8 mouse cellular contexts compared by ENCODE assay signal in genomic region chr12:24974446-24975114, GRCm38 (mm10). TPM values are rescaled to one million over a fixed set of nuclear protein-coding genes. Genes with fewer than 3 reads are reported as not detected.
DNase-seq lines count a peak whose midpoint lies in the region; ATAC-seq lines count a peak whose summit lies in the region.

Kidins220 (plus strand) TSS chr12:24974925.

- H3K9ac ChIP-seq in forebrain, embryonic 11.5 days (ENCODE audit: low read length), result peak within 1 kb of the TSS; percentile 74
- H3K9ac ChIP-seq in heart, embryonic 16.5 days (ENCODE audit: low read length), result peak within 1 kb of the TSS; percentile 75
- peak within 1 kb of the TSS; percentile 79 for H3K9ac ChIP-seq in liver, embryonic 15.5 days
- H3K9ac ChIP-seq in neural tube, embryonic 12.5 days, result peak within 1 kb of the TSS; percentile 69

- H3K27ac ChIP-seq in forebrain, embryonic 11.5 days (ENCODE audit: low read depth, low read length), result peak within 1 kb of the TSS; percentile 73; the same call in 1 of the 2 replicates
- H3K27ac ChIP-seq in heart, embryonic 16.5 days (ENCODE audit: low read length), result peak within 1 kb of the TSS; percentile 94
- peak within 1 kb of the TSS; percentile 91 for H3K27ac ChIP-seq in liver, embryonic 15.5 days (replicated peaks)
- peak within 1 kb of the TSS; percentile 82 for H3K27ac ChIP-seq in neural tube, embryonic 12.5 days

- H3K36me3 ChIP-seq in forebrain, embryonic 11.5 days (ENCODE audit: control insufficient read depth, insufficient read depth, low read length), result no peaks in the 10 kb centered on the region
- no peaks in the 10 kb centered on the region for H3K36me3 ChIP-seq in heart, embryonic 16.5 days (ENCODE audit: control insufficient read depth, insufficient read depth)
- H3K36me3 ChIP-seq in liver, embryonic 15.5 days (replicated peaks), result no peaks in the 10 kb centered on the region
- no peaks in the 10 kb centered on the region for H3K36me3 ChIP-seq in neural tube, embryonic 12.5 days

- no peaks in the 10 kb centered on the region; the same call in 1 of the 2 replicates for H3K4me1 ChIP-seq in forebrain, embryonic 11.5 days (replicated peaks; ENCODE audit: control insufficient read depth, insufficient read depth, low read length)
- H3K4me1 ChIP-seq in heart, embryonic 16.5 days (ENCODE audit: control insufficient read depth, insufficient read depth, low read length), result peaks cover 23% of the 10 kb centered on the region
- H3K4me1 ChIP-seq in liver, embryonic 15.5 days (replicated peaks), result peaks cover 30% of the 10 kb centered on the region
- peaks cover 7% of the 10 kb centered on the region; the same call in 1 of the 2 replicates for H3K4me1 ChIP-seq in neural tube, embryonic 12.5 days

- H3K4me3 ChIP-seq in forebrain, embryonic 11.5 days (ENCODE audit: low read depth, low read length), result peak within 1 kb of the TSS; percentile 61
- peak within 1 kb of the TSS; percentile 78 for H3K4me3 ChIP-seq in heart, embryonic 16.5 days (ENCODE audit: low read length)
- H3K4me3 ChIP-seq in liver, embryonic 15.5 days (replicated peaks), result peak within 1 kb of the TSS; percentile 92
- peak within 1 kb of the TSS; percentile 81 for H3K4me3 ChIP-seq in neural tube, embryonic 12.5 days

- H3K9me3 ChIP-seq in forebrain, embryonic 11.5 days (ENCODE audit: control insufficient read depth, low read length), result no peaks in the 10 kb centered on the region
- H3K9me3 ChIP-seq in heart, embryonic 16.5 days (replicated peaks; ENCODE audit: control insufficient read depth, low read length), result no peaks in the 10 kb centered on the region
- no peaks in the 10 kb centered on the region for H3K9me3 ChIP-seq in liver, embryonic 15.5 days (replicated peaks)
- no peaks in the 10 kb centered on the region for H3K9me3 ChIP-seq in neural tube, embryonic 12.5 days

- peak; percentile 93 for ATAC-seq in forebrain, embryonic 11.5 days (replicated peaks; ENCODE audit: low FRiP score)
- peak; percentile 92 for ATAC-seq in heart, embryonic 16.5 days (replicated peaks; ENCODE audit: extremely low read depth, insufficient read depth, low FRiP score)
- ATAC-seq in liver, embryonic 15.5 days (ENCODE audit: insufficient read depth), result peak; percentile 85
- ATAC-seq in neural tube, embryonic 12.5 days (ENCODE audit: low FRiP score, low read depth), result peak; percentile 93

- no peaks in the 10 kb centered on the region for H3K27me3 ChIP-seq in forebrain, embryonic 11.5 days (ENCODE audit: control insufficient read depth, insufficient read depth, low read length)
- H3K27me3 ChIP-seq in heart, embryonic 16.5 days (ENCODE audit: control insufficient read depth, insufficient read depth, low read length), result no peaks in the 10 kb centered on the region
- peaks cover 4% of the 10 kb centered on the region; the same call in 1 of the 2 replicates for H3K27me3 ChIP-seq in liver, embryonic 15.5 days
- H3K27me3 ChIP-seq in neural tube, embryonic 12.5 days (replicated peaks), result no peaks in the 10 kb centered on the region

- DNase-seq in CD8-positive naive resting alpha-beta T cell, adult 2 months (ENCODE audit: low read depth in 2 of 2, low spot score in 2 of 2), result peak; percentile 92 to 98
- peak; percentile 89 for DNase-seq in c-Kit-positive CD71-negative TER-119-negative erythroid progenitor cells, embryonic 14.5 days (ENCODE audit: low read depth)
- peak; percentile 95 for DNase-seq in forebrain, embryonic 11.5 days (ENCODE audit: low spot score)
- DNase-seq in kidney, postnatal 36 days, result peak; percentile 96 to 99
- DNase-seq in telencephalon, adult 2 months (ENCODE audit: low read depth, low spot score), result peak; percentile 82

- peak within 1 kb of the TSS; percentile 52 for H3K4me2 ChIP-seq in forebrain, embryonic 11.5 days (ENCODE audit: low read depth, low read length, severe bottlenecking)
- H3K4me2 ChIP-seq in heart, embryonic 16.5 days (ENCODE audit: low read depth, low read length), result peak within 1 kb of the TSS; percentile 62
- peak within 1 kb of the TSS; percentile 85 for H3K4me2 ChIP-seq in liver, embryonic 15.5 days
- H3K4me2 ChIP-seq in neural tube, embryonic 12.5 days (replicated peaks), result peak within 1 kb of the TSS; percentile 58

- 14% methylated on average over 29 of the region's 29 CpGs for WGBS in forebrain, embryonic 11.5 days
- WGBS in heart, embryonic 16.5 days, result 16% methylated on average over 29 of the region's 29 CpGs
- WGBS in liver, embryonic 15.5 days (ENCODE audit: insufficient replicate concordance), result 11% methylated on average over 27 of the region's 29 CpGs
- 16% methylated on average over 27 of the region's 29 CpGs for WGBS in neural tube, embryonic 12.5 days

RNA-seq across cellular contexts. Expression of gene Kidins220, which starts in this region (rescaled TPM):
- polyA plus RNA-seq in forebrain, embryonic 11.5 days (2014; fragmentation: Nextera tagmentation; extraction: Ambion mirVana), result 45.4 and 47.2 TPM in 2 replicates
- 35.5 and 39.6 TPM in 2 replicates for polyA plus RNA-seq in heart, embryonic 16.5 days (2015; fragmentation: Nextera tagmentation; extraction: Ambion mirVana)
- polyA plus RNA-seq in liver, embryonic 15.5 days (2015; fragmentation: Nextera tagmentation; extraction: Ambion mirVana), result 7.1 and 7.3 TPM in 2 replicates
- polyA plus RNA-seq in neural tube, embryonic 12.5 days (2016; fragmentation: Nextera tagmentation; extraction: Ambion mirVana), result 85.2 and 96.4 TPM in 2 replicates

Comparison
In these comparisons a context has a peak if more than half of its experiments do, and no peak if none do; other contexts are left out.
1. Peak in every context shown above with its lines: DNase-seq, ATAC-seq, H3K4me3 ChIP-seq and H3K27ac ChIP-seq.